Mouse (Mus musculus) cortical plate, adult 2 months (tissue): ENCODE data around the gene Ero1lb.
A peak's percentile ranks its signal among the peaks of the same experiment; 100 is the strongest.

Experiments used
- CTCF ChIP-seq: fragments of 200-500 bp; IDR thresholded peaks from 2 replicates; pipeline ENCODE4 v1.5.1; 2011; ENCODE audit warnings: mild to moderate bottlenecking, control low read depth, low read length; ENCODE audit not compliant: insufficient read depth; ENCODE audit errors: extremely low read depth
- POLR2A ChIP-seq: fragments of 200-500 bp; IDR thresholded peaks from 2 replicates; pipeline ENCODE4 v1.6.1; 2011; ENCODE audit warnings: mild to moderate bottlenecking, low read length, control low read depth; ENCODE audit not compliant: insufficient read depth; ENCODE audit errors: extremely low read depth

GRCm38 (mm10) chr13:12565621-12566390 lies at the start of gene Ero1lb:
- no peak for TF ChIP-seq CTCF
- TF ChIP-seq POLR2A = peak; percentile 86
